Mouse (Mus musculus): Measurements from ENCODE around the gene Fuom.

The Fuom gene

GRCm38 (mm10) chr7:140058528-140058927 is 43.7 kb downstream of the Fuom start:
- in situ Hi-C loops (cut with MboI, MseI), result loop anchor here (10.0 kb wide), 1 partner anchor 354 kb away; no protein-coding TSS in a partner anchor

- in situ Hi-C loops (cut with MboI, MseI), result loop anchor here (10.0 kb wide), 1 partner anchor 353 kb away; no protein-coding TSS in a partner anchor
Measured at GRCm38 (mm10) chr7:140057413-140058407, 44.5 kb downstream of the Fuom start.

GRCm38 (mm10) chr7:140054124-140054523 is 48.1 kb downstream of the Fuom start:
- in situ Hi-C loops (cut with MboI, MseI), result loop anchor here (10.0 kb wide), 1 partner anchor 349 kb away; no protein-coding TSS in a partner anchor

GRCm38 (mm10) chr7:140049115-140049689 is 53.0 kb downstream of the Fuom start:
- in situ Hi-C loops (cut with MboI, MseI), result no loop called here

GRCm38 (mm10) chr7:140048361-140049114 is 53.7 kb downstream of the Fuom start, which contains the start of gene Msx3:
TSS of gene Msx3 (minus strand) at chr7:140049089.
- in situ Hi-C loops (cut with MboI, MseI), result no loop called here

- in situ Hi-C loops (cut with MboI, MseI), result no loop called here
Measured at GRCm38 (mm10) chr7:140047811-140048311, 54.4 kb downstream of the Fuom start.
